Mouse (Mus musculus): ENCODE measurements around the gene Actr3.

GRCm38 (mm10) chr1:125370779-125371178 is 64.7 kb downstream of the Actr3 start:
- TF ChIP-seq CTCF (IDR thresholded peaks at IDR 0.05; ENCODE audit: borderline replicate concordance, insufficient read depth, low read depth, low read length), result peak; percentile 82
- TF ChIP-seq POLR2A (IDR thresholded peaks at IDR 0.05; ENCODE audit: borderline replicate concordance, insufficient read depth, low read length), result no peak

Data from cerebellum, adult 2 months (tissue).